Mouse (Mus musculus): ENCODE measurements around the gene Zhx3.
A peak's percentile ranks its signal among the peaks of the same experiment; 100 is the strongest.

The Zhx3 gene

GRCm38 (mm10) chr2:160883912-160884311 is 11.1 kb upstream of the Zhx3 start:
- no peak for DNase-seq (ENCODE audit: low read depth, low spot score)

GRCm38 (mm10) chr2:160882436-160882835 is 9.6 kb upstream of the Zhx3 start:
- no peak for DNase-seq (ENCODE audit: low read depth, low spot score)

- no peak for DNase-seq (ENCODE audit: low read depth, low spot score)
These were observed 8.8 kb upstream of the Zhx3 start for GRCm38 (mm10) chr2:160881462-160882101.

GRCm38 (mm10) chr2:160880453-160881195 is 7.8 kb upstream of the Zhx3 start, which contains the start of gene Lpin3:
Gene Lpin3, plus strand, starts transcription at chr2:160880670.
- DNase-seq (ENCODE audit: low read depth, low spot score), result no peak

GRCm38 (mm10) chr2:160876115-160876514 is 3.3 kb upstream of the Zhx3 start:
- DNase-seq (ENCODE audit: low read depth, low spot score), result peak; percentile 83

GRCm38 (mm10) chr2:160874231-160874877 is 1.6 kb upstream of the Zhx3 start:
- no peak for DNase-seq (ENCODE audit: low read depth, low spot score)

GRCm38 (mm10) chr2:160872395-160872794 is 403 bp downstream of the Zhx3 start:
- peak; percentile 58 for DNase-seq (ENCODE audit: low read depth, low spot score)

GRCm38 (mm10) chr2:160871310-160871709 is 1.5 kb downstream of the Zhx3 start:
- no peak for DNase-seq (ENCODE audit: low read depth, low spot score)

- no peak for DNase-seq (ENCODE audit: low read depth, low spot score)
These were observed 3.4 kb downstream of the Zhx3 start for GRCm38 (mm10) chr2:160869446-160869845.

GRCm38 (mm10) chr2:160865266-160865665 is 7.5 kb downstream of the Zhx3 start:
- no peak for DNase-seq (ENCODE audit: low read depth, low spot score)

GRCm38 (mm10) chr2:160864112-160864511 is 8.7 kb downstream of the Zhx3 start:
- DNase-seq (ENCODE audit: low read depth, low spot score), result no peak

- no peak for DNase-seq (ENCODE audit: low read depth, low spot score)
These were observed 12.4 kb downstream of the Zhx3 start for GRCm38 (mm10) chr2:160860363-160860762.

GRCm38 (mm10) chr2:160856359-160857102 is 16.3 kb downstream of the Zhx3 start:
- peak; percentile 52 for DNase-seq (ENCODE audit: low read depth, low spot score)

GRCm38 (mm10) chr2:160854687-160855086 is 18.1 kb downstream of the Zhx3 start:
- no peak for DNase-seq (ENCODE audit: low read depth, low spot score)

- DNase-seq (ENCODE audit: low read depth, low spot score), result no peak
These were observed 22.4 kb downstream of the Zhx3 start for GRCm38 (mm10) chr2:160850360-160850759.

GRCm38 (mm10) chr2:160849617-160850240 is 23.1 kb downstream of the Zhx3 start:
- DNase-seq (ENCODE audit: low read depth, low spot score), result no peak

- no peak for DNase-seq (ENCODE audit: low read depth, low spot score)
These were observed 24.6 kb downstream of the Zhx3 start for GRCm38 (mm10) chr2:160848186-160848585.

- no peak for DNase-seq (ENCODE audit: low read depth, low spot score)
These were observed 25.1 kb downstream of the Zhx3 start for GRCm38 (mm10) chr2:160847664-160848063.

- DNase-seq (ENCODE audit: low read depth, low spot score), result no peak
These were observed 32.0 kb downstream of the Zhx3 start for GRCm38 (mm10) chr2:160840838-160841237.

GRCm38 (mm10) chr2:160810802-160811201 is 62.0 kb downstream of the Zhx3 start:
- DNase-seq (ENCODE audit: low read depth, low spot score), result no peak

GRCm38 (mm10) chr2:160810376-160810775 is 62.4 kb downstream of the Zhx3 start:
- DNase-seq (ENCODE audit: low read depth, low spot score), result no peak

Data from R1 (cell line).